ENCODE assay signal across 8 mouse cellular contexts in the genomic region with DNA sequence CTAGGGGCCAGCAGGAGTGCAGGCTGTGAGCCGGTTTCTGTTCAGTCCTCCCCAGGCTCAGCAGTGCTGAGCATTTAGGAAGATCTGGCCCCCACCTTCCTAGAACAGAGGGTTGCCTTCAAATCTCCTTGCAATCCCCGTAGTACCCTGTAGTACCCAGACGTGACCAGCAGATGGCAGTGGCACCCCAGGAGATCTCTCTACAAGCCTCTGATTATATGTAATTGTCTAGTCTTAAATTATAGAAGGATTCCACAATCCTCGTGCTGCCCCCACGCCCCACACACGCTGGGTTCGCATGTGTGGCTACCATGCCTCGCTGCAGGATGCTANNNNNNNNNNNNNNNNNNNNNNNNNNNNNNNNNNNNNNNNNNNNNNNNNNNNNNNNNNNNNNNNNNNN. TPM values are rescaled to one million over a fixed set of nuclear protein-coding genes. Genes with fewer than 3 reads are reported as not detected.
DNase-seq lines count a peak whose midpoint lies in the region; ATAC-seq and TF ChIP-seq lines count a peak whose summit lies in the region.

No protein-coding gene starts in this region.

- no peak overlapping the region for H3K9ac ChIP-seq in lung, embryonic 14.5 days

- peaks cover 6% of the 10 kb centered on the region; the same call in 1 of the 2 replicates for H3K27me3 ChIP-seq in lung, embryonic 14.5 days (ENCODE audit: insufficient read depth, low read length)

- H3K36me3 ChIP-seq in lung, embryonic 14.5 days (ENCODE audit: insufficient read depth) = no peaks in the 10 kb centered on the region

- H3K27ac ChIP-seq in lung, embryonic 14.5 days (ENCODE audit: low read depth) = no peak overlapping the region

- WGBS in lung, embryonic 14.5 days = 3% methylated on average over 8 of the region's 8 CpGs

- peak; percentile 34 for DNase-seq in 3134 (ENCODE audit: extremely low read depth, insufficient read length, low spot score)
- DNase-seq in MN1 (ENCODE audit: low spot score) = peak; percentile 78
- peak; percentile 86 for DNase-seq in cerebellum, adult 8-10 months
- DNase-seq in frontal cortex, postnatal 10 days (ENCODE audit: low spot score in 2 of 2) = peak; percentile 70 to 82
- peak; percentile 63 to 80 for DNase-seq in kidney, postnatal 25 days
- DNase-seq in lung, embryonic 14.5 days = peak; percentile 87
- peak; percentile 60 for DNase-seq in ovary, postnatal 10 days (ENCODE audit: low spot score)
- peak; percentile 37 to 75 for DNase-seq in thymus, postnatal 10 days (ENCODE audit: low spot score in 2 of 2)

- no peaks in the 10 kb centered on the region for H3K9me3 ChIP-seq in lung, embryonic 14.5 days (ENCODE audit: low read depth, low read length)

- no peak for ATAC-seq in lung, embryonic 14.5 days (ENCODE audit: insufficient read depth)

- H3K4me3 ChIP-seq in lung, embryonic 14.5 days (ENCODE audit: low read depth, low read length) = no peak overlapping the region

- peak; percentile 94 for TF ChIP-seq CTCF in lung, embryonic 14.5 days (IDR thresholded peaks at IDR 0.05; ENCODE audit: low read depth)

- no peak overlapping the region for H3K4me2 ChIP-seq in lung, embryonic 14.5 days

- H3K4me1 ChIP-seq in lung, embryonic 14.5 days (ENCODE audit: insufficient read depth) = no peaks in the 10 kb centered on the region

RNA-seq across cellular contexts. Expression of gene Gm6588, which starts 16.2 kb away (rescaled TPM):
- polyA plus RNA-seq in lung, embryonic 14.5 days (2014; fragmentation: Nextera tagmentation; extraction: Ambion mirVana) = not detected in 2 replicates

RNA-seq across cellular contexts. Expression of gene Asphd2, which starts 38.3 kb away (rescaled TPM):
- 5.6 and 8.0 TPM in 2 replicates for polyA plus RNA-seq in lung, embryonic 14.5 days (2014; fragmentation: Nextera tagmentation; extraction: Ambion mirVana)

Comparison
In these comparisons a context has a peak if more than half of its experiments do, and no peak if none do; other contexts are left out.
1. DNase-seq: peak in every context shown above with its lines; median percentile 87 in lung, embryonic 14.5 days; 86 in cerebellum, adult 8-10 months; 78 in MN1; 76 in frontal cortex, postnatal 10 days; 72 in kidney, postnatal 25 days; 60 in ovary, postnatal 10 days; 56 in thymus, postnatal 10 days; 34 in 3134.